Comparison of ENCODE assay signal across 9 mouse cellular contexts in genomic region chr3:108158383-108159037, GRCm38 (mm10). TPM values are rescaled to one million over a fixed set of nuclear protein-coding genes. Genes with fewer than 3 reads are reported as not detected.
DNase-seq lines count a peak whose midpoint lies in the region; ATAC-seq lines count a peak whose summit lies in the region.
"Had no signal": no experiment of that assay in that cellular context is flagged by ENCODE, and none has a peak within 500 bp of the region (broad histone marks: within the 10 kb centered on the region; RNA-seq: fewer than 3 reads in every experiment).

No protein-coding gene starts in this region.

- H3K36me3 ChIP-seq in embryonic facial prominence, embryonic 11.5 days (replicated peaks; ENCODE audit: control insufficient read depth, insufficient read depth, low read depth, low read length), result no peaks in the 10 kb centered on the region
- H3K36me3 ChIP-seq in neural tube, embryonic 12.5 days, result no peaks in the 10 kb centered on the region
- H3K36me3 ChIP-seq in kidney, embryonic 16.5 days (ENCODE audit: insufficient read depth, low read length), result no peaks in the 10 kb centered on the region

- no peak overlapping the region for H3K4me2 ChIP-seq in embryonic facial prominence, embryonic 11.5 days (ENCODE audit: low read depth, low read length)
- no peak overlapping the region for H3K4me2 ChIP-seq in neural tube, embryonic 12.5 days (replicated peaks)
- H3K4me2 ChIP-seq in kidney, embryonic 16.5 days (replicated peaks; ENCODE audit: low read depth, low read length), result no peak overlapping the region

- H3K4me1 ChIP-seq in embryonic facial prominence, embryonic 11.5 days (ENCODE audit: control insufficient read depth, insufficient read depth, low read length), result no peaks in the 10 kb centered on the region
- peaks cover 14% of the 10 kb centered on the region for H3K4me1 ChIP-seq in neural tube, embryonic 12.5 days
- no peaks in the 10 kb centered on the region for H3K4me1 ChIP-seq in kidney, embryonic 16.5 days (ENCODE audit: insufficient read depth, low read length)

- 69% methylated on average over 9 of the region's 9 CpGs for WGBS in embryonic facial prominence, embryonic 11.5 days
- 58% methylated on average over 9 of the region's 9 CpGs for WGBS in neural tube, embryonic 12.5 days
- WGBS in kidney, embryonic 16.5 days, result 64% methylated on average over 9 of the region's 9 CpGs

- H3K4me3 ChIP-seq in embryonic facial prominence, embryonic 11.5 days (ENCODE audit: low read depth, low read length), result no peak overlapping the region
- H3K4me3 ChIP-seq in neural tube, embryonic 12.5 days, result no peak overlapping the region
- no peak overlapping the region for H3K4me3 ChIP-seq in kidney, embryonic 16.5 days (ENCODE audit: low read length)

- no peak overlapping the region for H3K9ac ChIP-seq in embryonic facial prominence, embryonic 11.5 days (replicated peaks; ENCODE audit: low read length)
- H3K9ac ChIP-seq in neural tube, embryonic 12.5 days, result peak overlapping the region; percentile 21; the same call in 1 of the 2 replicates
- no peak overlapping the region for H3K9ac ChIP-seq in kidney, embryonic 16.5 days (replicated peaks; ENCODE audit: low read length)

- DNase-seq in embryonic facial prominence, embryonic 11.5 days (ENCODE audit: low spot score), result no peak
- peak; percentile 61 to 80 for DNase-seq in layer of hippocampus, adult 18-20 months (ENCODE audit: low spot score in 2 of 2)
- DNase-seq in ovary, postnatal 36 days (ENCODE audit: low spot score), result no peak
- DNase-seq in cerebellum, adult 8-10 months, result no peak
- DNase-seq in kidney, postnatal 36 days, result no peak

- ATAC-seq in embryonic facial prominence, embryonic 11.5 days (replicated peaks; ENCODE audit: insufficient number of reproducible peaks, low FRiP score, low TSS enrichment, low read depth), result 0 out of 2 replicates have a peak, but pooled peaks have one; percentile 72
- ATAC-seq in frontal cortex, adult (ENCODE audit: low TSS enrichment), result peak; percentile 85
- ATAC-seq in neural tube, embryonic 12.5 days (ENCODE audit: low FRiP score, low read depth), result peak; percentile 41
- ATAC-seq in kidney, embryonic 16.5 days (ENCODE audit: low FRiP score, low TSS enrichment), result no peak

- no peaks in the 10 kb centered on the region for H3K9me3 ChIP-seq in embryonic facial prominence, embryonic 11.5 days (replicated peaks; ENCODE audit: control insufficient read depth, low read length)
- H3K9me3 ChIP-seq in neural tube, embryonic 12.5 days, result no peaks in the 10 kb centered on the region
- no peaks in the 10 kb centered on the region for H3K9me3 ChIP-seq in kidney, embryonic 16.5 days (ENCODE audit: low read length)

- H3K27me3 ChIP-seq in embryonic facial prominence, embryonic 11.5 days (ENCODE audit: control insufficient read depth, insufficient read depth, low read length), result no peaks in the 10 kb centered on the region
- no peaks in the 10 kb centered on the region for H3K27me3 ChIP-seq in neural tube, embryonic 12.5 days (replicated peaks)
- no peaks in the 10 kb centered on the region for H3K27me3 ChIP-seq in kidney, embryonic 16.5 days (ENCODE audit: insufficient read depth, low read length)

- no peak overlapping the region for H3K27ac ChIP-seq in embryonic facial prominence, embryonic 11.5 days (replicated peaks; ENCODE audit: low read depth, low read length)
- 0 out of 2 replicates have a peak overlapping the region, but pooled peaks have one; percentile 26 for H3K27ac ChIP-seq in neural tube, embryonic 12.5 days
- H3K27ac ChIP-seq in kidney, embryonic 16.5 days (ENCODE audit: low read length), result no peak overlapping the region

RNA-seq across cellular contexts. Expression of gene Gpr61, which starts 3.8 kb away (rescaled TPM):
- 0.11 and 0.31 TPM in 2 replicates for polyA plus RNA-seq in embryonic facial prominence, embryonic 11.5 days (2014; fragmentation: Nextera tagmentation; extraction: Ambion mirVana)
- total RNA-seq in layer of hippocampus, adult 18-20 months (2021), result 10 to 100 TPM; 14.8 to 15.1 TPM
- polyA plus RNA-seq in neural tube, embryonic 12.5 days (2016; fragmentation: Nextera tagmentation; extraction: Ambion mirVana), result 1.8 and 2.0 TPM in 2 replicates
- polyA plus RNA-seq in kidney, embryonic 16.5 days (2015; fragmentation: Nextera tagmentation; extraction: Ambion mirVana), result 0.06 and 0.08 TPM in 2 replicates
- total RNA-seq: common myeloid progenitor, adult 5-6 weeks had no signal

RNA-seq across cellular contexts. Expression of gene Gnai3, which starts 12.6 kb away (rescaled TPM):
- 229 and 242 TPM in 2 replicates for polyA plus RNA-seq in embryonic facial prominence, embryonic 11.5 days (2014; fragmentation: Nextera tagmentation; extraction: Ambion mirVana)
- total RNA-seq in layer of hippocampus, adult 18-20 months (2021), result 10 to 100 TPM; 28.2 to 28.7 TPM
- polyA plus RNA-seq in neural tube, embryonic 12.5 days (2016; fragmentation: Nextera tagmentation; extraction: Ambion mirVana), result 174 and 189 TPM in 2 replicates
- 188 and 196 TPM in 2 replicates for polyA plus RNA-seq in kidney, embryonic 16.5 days (2015; fragmentation: Nextera tagmentation; extraction: Ambion mirVana)

RNA-seq across cellular contexts. Expression of gene Amigo1, which starts 27.6 kb away (rescaled TPM):
- polyA plus RNA-seq in embryonic facial prominence, embryonic 11.5 days (2014; fragmentation: Nextera tagmentation; extraction: Ambion mirVana), result 2.8 and 3.1 TPM in 2 replicates
- total RNA-seq in layer of hippocampus, adult 18-20 months (2021), result 10 to 100 TPM; 71.6 to 76.8 TPM
- polyA plus RNA-seq in neural tube, embryonic 12.5 days (2016; fragmentation: Nextera tagmentation; extraction: Ambion mirVana), result 17.7 and 20.0 TPM in 2 replicates
- polyA plus RNA-seq in kidney, embryonic 16.5 days (2015; fragmentation: Nextera tagmentation; extraction: Ambion mirVana), result 5.4 and 5.8 TPM in 2 replicates

RNA-seq across cellular contexts. Expression of gene Cyb561d1, which starts 42.5 kb away (rescaled TPM):
- 1.4 and 1.6 TPM in 2 replicates for polyA plus RNA-seq in embryonic facial prominence, embryonic 11.5 days (2014; fragmentation: Nextera tagmentation; extraction: Ambion mirVana)
- 10 to 100 TPM; 17.4 TPM for total RNA-seq in layer of hippocampus, adult 18-20 months (2021)
- 5.0 and 6.0 TPM in 2 replicates for polyA plus RNA-seq in neural tube, embryonic 12.5 days (2016; fragmentation: Nextera tagmentation; extraction: Ambion mirVana)
- 3.4 and 3.9 TPM in 2 replicates for polyA plus RNA-seq in kidney, embryonic 16.5 days (2015; fragmentation: Nextera tagmentation; extraction: Ambion mirVana)

RNA-seq across cellular contexts. Expression of gene Atxn7l2, which starts 52.2 kb away (rescaled TPM):
- polyA plus RNA-seq in embryonic facial prominence, embryonic 11.5 days (2014; fragmentation: Nextera tagmentation; extraction: Ambion mirVana), result 17.6 and 19.0 TPM in 2 replicates
- 10 to 100 TPM; 23.5 to 24.8 TPM for total RNA-seq in layer of hippocampus, adult 18-20 months (2021)
- polyA plus RNA-seq in neural tube, embryonic 12.5 days (2016; fragmentation: Nextera tagmentation; extraction: Ambion mirVana), result 28.8 and 30.4 TPM in 2 replicates
- 18.7 and 22.2 TPM in 2 replicates for polyA plus RNA-seq in kidney, embryonic 16.5 days (2015; fragmentation: Nextera tagmentation; extraction: Ambion mirVana)

Comparison
In these comparisons a context has a peak if more than half of its experiments do, and no peak if none do; other contexts are left out.
1. DNase-seq: peak in layer of hippocampus, adult 18-20 months (2 of 2); none in embryonic facial prominence, embryonic 11.5 days (single experiment), ovary, postnatal 36 days (single experiment), cerebellum, adult 8-10 months (single experiment) and kidney, postnatal 36 days (0 of 2).